ENCODE assay signal across 14 mouse cellular contexts in the genomic region with DNA sequence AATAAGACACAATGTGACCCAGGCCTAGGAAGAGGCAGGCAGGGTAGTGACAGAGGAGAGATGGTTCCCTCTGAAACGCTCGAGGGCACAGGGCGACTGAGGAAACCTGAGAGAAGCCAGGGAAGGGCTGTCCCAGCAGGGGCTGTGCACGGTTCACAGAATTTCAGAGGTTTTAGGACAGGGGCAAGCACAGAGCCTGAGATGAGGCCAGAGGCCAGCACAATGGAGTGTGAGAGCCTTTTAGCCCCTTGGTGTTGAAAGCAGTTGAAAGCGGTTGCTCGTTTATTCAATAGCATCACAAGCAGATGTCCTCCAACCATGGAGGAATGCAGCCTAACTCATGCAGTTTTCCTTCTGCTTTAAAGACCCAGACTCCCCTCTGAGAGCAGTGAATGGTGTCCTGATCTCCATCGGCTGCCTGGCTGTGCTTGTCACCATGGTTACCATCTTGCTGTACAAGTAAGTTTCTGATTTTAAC. TPM values are rescaled to one million over a fixed set of nuclear protein-coding genes. Genes with fewer than 3 reads are reported as not detected.
DNase-seq lines count a peak whose midpoint lies in the region; ATAC-seq lines count a peak whose summit lies in the region.
"Had no signal": no experiment of that assay in that cellular context is flagged by ENCODE, and none has a peak within 500 bp of the region (broad histone marks: within the 10 kb centered on the region; RNA-seq: fewer than 3 reads in every experiment).

No protein-coding gene starts in this region.

- no peak overlapping the region for H3K9ac ChIP-seq in forebrain, embryonic 15.5 days (replicated peaks)
- no peak overlapping the region for H3K9ac ChIP-seq in midbrain, embryonic 11.5 days (ENCODE audit: low read length)
- H3K9ac ChIP-seq: heart, embryonic 15.5 days; liver, postnatal 0 days had no signal

- no peak overlapping the region for H3K4me3 ChIP-seq in forebrain, embryonic 15.5 days
- no peak overlapping the region for H3K4me3 ChIP-seq in midbrain, embryonic 11.5 days (ENCODE audit: low read depth, low read length)
- H3K4me3 ChIP-seq: erythroblast, embryonic 14.5 days; heart, embryonic 15.5 days had no signal

- H3K36me3 ChIP-seq in forebrain, embryonic 15.5 days, result no peaks in the 10 kb centered on the region
- H3K36me3 ChIP-seq in midbrain, embryonic 11.5 days (ENCODE audit: control insufficient read depth, insufficient read depth, low read length), result no peaks in the 10 kb centered on the region
- H3K36me3 ChIP-seq: heart, embryonic 15.5 days had no signal

- H3K4me2 ChIP-seq in forebrain, embryonic 15.5 days (replicated peaks), result no peak overlapping the region
- no peak overlapping the region for H3K4me2 ChIP-seq in midbrain, embryonic 11.5 days
- H3K4me2 ChIP-seq: heart, embryonic 15.5 days had no signal

- peak; percentile 56 for ATAC-seq in forebrain, embryonic 15.5 days (replicated peaks)
- ATAC-seq in midbrain, embryonic 11.5 days (ENCODE audit: low FRiP score), result peak; percentile 82
- ATAC-seq in megakaryocyte progenitor cell, adult 5-6 weeks (replicated peaks; ENCODE audit: poor library complexity), result no peak
- ATAC-seq in inflammation-experienced regulatory T-cells, adult 6 months, result no peak
- ATAC-seq: liver, postnatal 0 days had no signal

- 5% methylated on average over 7 of the region's 7 CpGs for WGBS in forebrain, embryonic 15.5 days
- 4% methylated on average over 7 of the region's 7 CpGs for WGBS in midbrain, embryonic 11.5 days

- DNase-seq in right cerebral cortex, postnatal 10 days (ENCODE audit: low spot score in 2 of 2), result peak; percentile 48 to 71
- DNase-seq in right cerebral cortex, postnatal 14 days, result no peak
- peak; percentile 90 for DNase-seq in midbrain, embryonic 11.5 days (ENCODE audit: low spot score, missing footprints)
- no peak for DNase-seq in layer of hippocampus, postnatal 36 days
- no peak for DNase-seq in layer of hippocampus, adult 9-11 months
- DNase-seq: cerebellum, adult 11-12 months; liver, postnatal 0 days; thymus, postnatal 14 days had no signal

- H3K4me1 ChIP-seq in forebrain, embryonic 15.5 days, result peaks cover 5% of the 10 kb centered on the region; the same call in 1 of the 2 replicates
- H3K4me1 ChIP-seq in midbrain, embryonic 11.5 days (ENCODE audit: control insufficient read depth, insufficient read depth, low read length), result peaks cover 16% of the 10 kb centered on the region
- H3K4me1 ChIP-seq: heart, embryonic 15.5 days had no signal

- H3K27me3 ChIP-seq in forebrain, embryonic 15.5 days, result no peaks in the 10 kb centered on the region
- H3K27me3 ChIP-seq in midbrain, embryonic 11.5 days (ENCODE audit: control insufficient read depth, insufficient read depth, low read length), result no peaks in the 10 kb centered on the region
- H3K27me3 ChIP-seq: CH12.LX; heart, embryonic 15.5 days had no signal

- H3K9me3 ChIP-seq in forebrain, embryonic 15.5 days, result no peaks in the 10 kb centered on the region
- H3K9me3 ChIP-seq in midbrain, embryonic 11.5 days (ENCODE audit: control insufficient read depth, low read length), result no peaks in the 10 kb centered on the region
- H3K9me3 ChIP-seq: heart, embryonic 15.5 days had no signal

- peak overlapping the region; percentile 31 for H3K27ac ChIP-seq in forebrain, embryonic 15.5 days (replicated peaks)
- peak overlapping the region; percentile 74 for H3K27ac ChIP-seq in midbrain, embryonic 11.5 days (ENCODE audit: low read depth, low read length)
- H3K27ac ChIP-seq: heart, embryonic 15.5 days had no signal

RNA-seq across cellular contexts. Expression of a gene that starts 18.3 kb away (rescaled TPM):
- polyA plus RNA-seq in forebrain, embryonic 15.5 days (2015; fragmentation: Nextera tagmentation; extraction: Ambion mirVana), result 67.4 and 69.2 TPM in 2 replicates
- 59.3 and 63.0 TPM in 2 replicates for polyA plus RNA-seq in midbrain, embryonic 11.5 days (2014; fragmentation: Nextera tagmentation; extraction: Ambion mirVana)
- 35.0 and 48.5 TPM in 2 replicates for total RNA-seq in megakaryocyte progenitor cell, adult 5-6 weeks (2015)
- total RNA-seq in megakaryocyte progenitor cell, adult 5-6 weeks (2017), result 25.6 and 37.8 TPM in 2 replicates
- 10 to 100 TPM; 33.1 to 35.8 TPM for total RNA-seq in layer of hippocampus, postnatal 36 days (2021)
- polyA plus RNA-seq in inflammation-experienced regulatory T-cells, adult 6 months (2017; shearing (Covaris generic)), result 10 to 100 TPM; 30.8 to 48.9 (median 42.6) TPM

RNA-seq across cellular contexts. Expression of a gene that starts 18.9 kb away (rescaled TPM):
- polyA plus RNA-seq in forebrain, embryonic 15.5 days (2015; fragmentation: Nextera tagmentation; extraction: Ambion mirVana), result 0.24 and 0.47 TPM in 2 replicates
- 0.74 and 0.94 TPM in 2 replicates for polyA plus RNA-seq in midbrain, embryonic 11.5 days (2014; fragmentation: Nextera tagmentation; extraction: Ambion mirVana)
- 0.32 TPM in 1 of 2 replicates, not detected in the other for total RNA-seq in megakaryocyte progenitor cell, adult 5-6 weeks (2015)
- 0.25 TPM in 1 of 2 replicates, not detected in the other for total RNA-seq in megakaryocyte progenitor cell, adult 5-6 weeks (2017)
- 1 to 10 TPM; 1.8 to 3.1 TPM for total RNA-seq in layer of hippocampus, postnatal 36 days (2021)
- 1 to 10 TPM; 1.2 to 3.5 (median 2.0) TPM for polyA plus RNA-seq in inflammation-experienced regulatory T-cells, adult 6 months (2017; shearing (Covaris generic))
- total RNA-seq: CH12.LX had no signal

Comparison
In these comparisons a context has a peak if more than half of its experiments do, and no peak if none do; other contexts are left out.
1. DNase-seq: peak in right cerebral cortex, postnatal 10 days (2 of 2) and midbrain, embryonic 11.5 days (single experiment); none in right cerebral cortex, postnatal 14 days (single experiment), layer of hippocampus, postnatal 36 days (0 of 2) and layer of hippocampus, adult 9-11 months (single experiment).
2. ATAC-seq: peak in forebrain, embryonic 15.5 days (single experiment) and midbrain, embryonic 11.5 days (single experiment); none in megakaryocyte progenitor cell, adult 5-6 weeks (single experiment) and inflammation-experienced regulatory T-cells, adult 6 months (single experiment).